Mouse (Mus musculus) spleen, adult 2 months (tissue): ENCODE measurements around the gene Cyp4f39. TPM values are rescaled to one million over a fixed set of nuclear protein-coding genes. Genes with fewer than 3 reads are reported as not detected.
"Not testable (repeated sequence)": the region's sequence is repeated elsewhere in the genome, so short reads cannot be mapped to it uniquely, and the experiment has no call there.

Source experiments
- DNase-seq, 2 experiments: peaks; one replicate each; pipeline versions ENCODE4 v3.0.0 to v3.0.0-alpha.2; 2012 to 2021; ENCODE audit warnings: low spot score in 2 of 2, low read depth in 1 of 2
- H3K27ac ChIP-seq: fragments of 200-500 bp; 2 replicates; pipeline ENCODE4 v1.5.1; 2012; ENCODE audit warnings: low read length, inconsistent platforms; ENCODE audit not compliant: insufficient read depth
- H3K27me3 ChIP-seq: fragments of 200-500 bp; 2 replicates; pipeline ENCODE4 v1.6.1; 2012; ENCODE audit warnings: mild to moderate bottlenecking, moderate library complexity, low read length, inconsistent platforms; ENCODE audit not compliant: control insufficient read depth, insufficient read depth
- H3K36me3 ChIP-seq: fragments of 200-500 bp; 2 replicates; pipeline ENCODE4 v1.6.1; 2012; ENCODE audit warnings: mild to moderate bottlenecking, low read length, inconsistent platforms; ENCODE audit not compliant: control insufficient read depth, insufficient read depth
- H3K4me1 ChIP-seq: fragments of 200-500 bp; 2 replicates; pipeline ENCODE4 v1.6.1; 2011; ENCODE audit warnings: inconsistent platforms; ENCODE audit not compliant: control insufficient read depth, insufficient read depth, insufficient read length
- H3K4me3 ChIP-seq: fragments of 200-500 bp; 2 replicates; pipeline ENCODE4 v1.5.1; 2011; ENCODE audit warnings: mild to moderate bottlenecking, inconsistent platforms; ENCODE audit not compliant: insufficient read depth, insufficient read length; ENCODE audit errors: extremely low read depth
- CTCF ChIP-seq: fragments of 200-500 bp; IDR thresholded peaks from 2 replicates; pipeline ENCODE4 v1.5.1; 2011; ENCODE audit warnings: mild to moderate bottlenecking, inconsistent platforms; ENCODE audit not compliant: insufficient read depth, insufficient read length, insufficient replicate concordance; ENCODE audit errors: extremely low read depth
- POLR2A ChIP-seq: fragments of 200-500 bp; IDR thresholded peaks from 2 replicates; pipeline ENCODE4 v1.6.1; 2011; ENCODE audit warnings: low read depth, low read length, inconsistent platforms
- WGBS: fragments of 180-500 bp; shearing (Covaris S2); methylation state at CpG from one replicate; pipeline ENCODE4 v1.1.7; 2018; 5-methylcytosine and 5-hydroxymethylcytosine counted together
- polyA plus RNA-seq: library from polyadenylated mRNA; depleted of rRNA; stranded (reverse); fragments of >200 nt; gene quantifications from 2 replicates; pipeline ENCODE4 v1.2.3, GENCODE M21; 2012

The Cyp4f39 gene
- polyA plus RNA-seq, 1 experiment: 0.39 TPM

DNA sequence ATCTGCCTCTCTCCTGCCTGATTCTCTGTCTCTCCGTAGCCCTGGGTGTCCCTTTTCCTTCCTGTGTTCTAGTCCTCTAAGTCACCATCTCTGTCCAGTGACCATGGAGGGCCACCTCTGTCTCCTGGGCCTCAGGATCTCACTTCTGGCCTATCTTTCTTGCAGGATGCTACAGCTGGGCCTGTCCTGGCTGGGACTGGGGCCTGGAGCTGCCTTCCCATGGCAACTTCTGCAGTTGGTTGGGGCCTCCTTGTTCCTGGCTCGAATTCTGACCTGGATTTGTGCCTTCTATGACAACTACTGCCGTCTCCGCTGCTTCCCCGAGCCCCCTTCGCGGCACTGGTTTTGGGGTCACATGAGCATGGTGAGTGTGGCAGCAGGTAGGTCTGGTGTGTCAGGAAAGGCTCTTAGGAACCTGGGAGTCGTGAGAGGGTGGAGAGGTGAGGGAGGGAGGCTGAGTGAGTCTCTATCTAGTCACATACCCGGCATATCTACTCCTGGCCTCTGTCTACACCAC is 54.3 kb downstream of the Cyp4f39 start:
- no peak overlapping the region for H3K27ac ChIP-seq
- peak overlapping the region; percentile 44; the same call in 1 of the 2 replicates for H3K4me3 ChIP-seq
- 68% methylated on average over 9 of the region's 9 CpGs for WGBS
- no peak for DNase-seq
- H3K36me3 ChIP-seq: no peaks in the 10 kb centered on the region
- peaks cover 4% of the 10 kb centered on the region; the same call in 1 of the 2 replicates for H3K4me1 ChIP-seq
- no peaks in the 10 kb centered on the region for H3K27me3 ChIP-seq
- TF ChIP-seq CTCF (no peak), POLR2A (no peak)

- Histone ChIP-seq H3K27me3 (no peaks in the 10 kb centered on the region), H3K4me3 (no peak overlapping the region), H3K36me3 (peaks cover 8% of the 10 kb centered on the region), H3K27ac (no peak overlapping the region), H3K4me1 (no peaks in the 10 kb centered on the region)
- WGBS: 89% methylated on average over 5 of the region's 5 CpGs
- no peak for TF ChIP-seq POLR2A
- no peak for TF ChIP-seq CTCF
- no peak for DNase-seq
Observed at GRCm38 (mm10) chr17:32516126-32516525, 63.6 kb downstream of the Cyp4f39 start.

DNA sequence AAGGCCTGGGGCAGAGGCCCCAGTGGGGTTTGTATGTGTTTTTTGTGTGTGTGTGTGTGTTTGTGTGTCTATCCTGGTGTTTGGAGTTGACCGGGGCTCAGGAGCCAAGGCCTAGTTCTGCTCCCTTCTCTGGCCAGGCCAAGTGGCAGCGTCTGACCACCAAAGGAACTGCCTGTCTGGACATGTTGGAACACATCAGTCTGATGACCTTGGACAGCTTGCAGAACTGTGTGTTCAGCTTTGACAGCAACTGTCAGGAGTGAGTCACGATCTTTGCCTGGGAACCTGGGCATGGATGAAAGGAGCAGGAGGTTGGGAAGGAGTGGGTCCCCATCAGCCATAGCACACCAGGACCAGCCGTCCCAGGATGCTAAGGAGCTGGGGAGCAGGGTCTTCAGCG is 69.5 kb downstream of the Cyp4f39 start:
- no peak overlapping the region for H3K27ac ChIP-seq
- H3K4me3 ChIP-seq: no peak overlapping the region
- TF ChIP-seq CTCF: no peak
- no peak for TF ChIP-seq POLR2A
- WGBS: 92% methylated on average over 5 of the region's 5 CpGs
- no peaks in the 10 kb centered on the region for H3K27me3 ChIP-seq
- H3K4me1 ChIP-seq: peaks cover 14% of the 10 kb centered on the region; the same call in 1 of the 2 replicates
- peaks cover 5% of the 10 kb centered on the region for H3K36me3 ChIP-seq
- no peak for DNase-seq

- TF ChIP-seq CTCF (no peak), POLR2A (no peak)
- Histone ChIP-seq H3K27ac (no peak overlapping the region), H3K4me1 (peaks cover 14% of the 10 kb centered on the region; the same call in 1 of the 2 replicates), H3K36me3 (peaks cover 5% of the 10 kb centered on the region), H3K4me3 (no peak overlapping the region), H3K27me3 (no peaks in the 10 kb centered on the region)
- WGBS: 64% methylated on average over 4 of the region's 4 CpGs
- DNase-seq: no peak
Observed at GRCm38 (mm10) chr17:32522386-32522785, 69.9 kb downstream of the Cyp4f39 start.

- TF ChIP-seq CTCF: no peak
- TF ChIP-seq POLR2A: no peak
- H3K27me3 ChIP-seq: no peaks in the 10 kb centered on the region
- 68% methylated on average over 5 of the region's 5 CpGs for WGBS
- H3K4me1 ChIP-seq: peaks cover 14% of the 10 kb centered on the region; the same call in 1 of the 2 replicates
- H3K36me3 ChIP-seq: peaks cover 4% of the 10 kb centered on the region
- H3K4me3 ChIP-seq: no peak overlapping the region
- DNase-seq: no peak
- H3K27ac ChIP-seq: no peak overlapping the region
Observed at GRCm38 (mm10) chr17:32522816-32523215, 70.3 kb downstream of the Cyp4f39 start.

DNA sequence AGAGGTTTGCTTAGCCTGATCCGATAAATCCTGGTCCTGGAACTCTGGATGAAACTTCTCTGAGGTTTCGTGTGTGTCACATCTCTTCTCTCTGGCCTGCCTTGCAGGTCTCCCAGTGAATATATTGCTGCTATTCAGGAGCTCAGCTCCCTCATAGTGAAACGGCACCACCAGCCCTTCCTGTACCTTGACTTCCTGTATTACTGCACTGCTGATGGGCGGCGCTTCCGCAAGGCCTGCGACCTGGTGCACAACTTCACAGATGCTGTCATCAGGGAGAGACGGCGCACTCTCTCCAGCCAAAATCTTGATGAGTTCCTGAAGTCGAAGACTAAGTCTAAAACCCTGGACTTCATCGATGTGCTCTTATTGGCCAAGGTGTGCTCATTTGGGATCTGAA is 71.4 kb downstream of the Cyp4f39 start:
- peak overlapping the region; percentile 62 for H3K4me3 ChIP-seq
- peak; percentile 20 to 43 for DNase-seq
- peaks cover 3% of the 10 kb centered on the region for H3K36me3 ChIP-seq
- H3K27ac ChIP-seq: peak overlapping the region; percentile 47
- no peaks in the 10 kb centered on the region for H3K27me3 ChIP-seq
- peaks cover 18% of the 10 kb centered on the region for H3K4me1 ChIP-seq
- WGBS: 28% methylated on average over 11 of the region's 11 CpGs
- TF ChIP-seq CTCF (no peak), POLR2A (peak; percentile 45)

DNA sequence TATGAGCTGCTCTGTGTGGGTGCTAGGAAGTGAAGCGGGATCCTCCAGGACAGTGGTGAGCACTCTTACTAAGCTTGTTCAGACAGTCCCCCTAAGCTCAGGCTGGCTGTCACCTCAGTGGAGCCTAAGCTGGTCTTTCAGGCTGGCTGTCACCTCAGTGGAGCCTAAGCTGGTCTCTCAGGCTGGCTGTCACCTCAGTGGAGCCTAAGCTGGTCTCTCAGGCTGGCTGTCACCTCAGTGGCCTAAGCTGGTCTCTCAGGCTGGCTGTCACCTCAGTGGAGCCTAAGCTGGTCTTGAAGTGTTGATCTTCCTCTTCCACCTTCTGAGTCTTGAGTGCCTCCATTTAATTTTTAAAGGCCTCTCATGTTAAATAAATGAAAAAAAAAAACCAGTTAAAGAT is 73.8 kb downstream of the Cyp4f39 start:
- WGBS: 100% methylated on average over 1 of the region's 1 CpGs

More for the DNA sequence above, 73.8 kb downstream of the Cyp4f39 start:
- H3K4me1 ChIP-seq: peaks cover 18% of the 10 kb centered on the region
- not testable (repeated sequence) for DNase-seq, H3K36me3 ChIP-seq, H3K4me3 ChIP-seq, H3K27ac ChIP-seq, H3K27me3 ChIP-seq
